Mouse (Mus musculus): Measurements from ENCODE around the gene Vmn2r14.
"Not testable (repeated sequence)": the region's sequence is repeated elsewhere in the genome, so short reads cannot be mapped to it uniquely, and the experiment has no call there.

Vmn2r14 gene

DNA sequence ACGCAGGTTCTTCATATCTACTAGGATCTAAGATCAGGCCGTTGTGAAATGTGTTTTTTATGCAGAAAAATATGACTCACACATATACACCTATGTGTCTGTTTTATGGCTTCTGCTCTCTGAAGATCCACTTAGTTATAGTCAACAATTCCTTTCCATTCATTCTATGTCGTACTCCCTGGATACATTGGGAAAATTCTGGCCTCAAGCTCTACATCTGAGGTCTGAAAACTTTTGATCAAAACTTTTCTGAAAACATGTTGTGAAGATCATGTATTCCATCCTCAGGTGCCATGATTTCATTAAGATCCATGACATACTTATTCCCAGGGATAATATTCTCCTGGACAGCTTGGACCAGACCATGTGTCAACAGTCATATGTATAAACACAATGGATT is at the start of gene Vmn2r14:
Gene Vmn2r14, minus strand, starts transcription at position 101 of the 400 bp plus-strand sequence.
- no peak for DNase-seq

DNA sequence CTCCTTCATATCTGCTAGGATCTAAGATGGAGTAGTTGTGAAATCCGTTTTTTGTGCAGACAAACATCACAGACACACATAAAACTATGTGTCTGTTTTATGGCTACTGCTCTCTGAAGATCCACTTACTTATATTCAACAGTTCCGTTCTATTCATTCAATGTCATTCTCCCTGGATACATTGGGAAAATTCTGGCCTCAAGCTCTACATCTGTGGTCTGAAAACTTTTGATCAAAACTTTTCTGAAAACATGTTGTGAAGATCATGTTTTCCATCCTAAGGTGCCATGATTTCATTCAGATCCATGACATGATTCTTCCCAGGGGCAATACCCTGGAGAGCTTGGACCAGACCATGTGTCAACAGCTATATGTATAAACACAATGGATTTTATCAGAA is 32.4 kb downstream of the Vmn2r14 start, which contains the start of gene Vmn2r13:
Gene Vmn2r13, minus strand, starts transcription at position 101 of the 400 bp plus-strand sequence.
- not testable (repeated sequence) for DNase-seq

DNA sequence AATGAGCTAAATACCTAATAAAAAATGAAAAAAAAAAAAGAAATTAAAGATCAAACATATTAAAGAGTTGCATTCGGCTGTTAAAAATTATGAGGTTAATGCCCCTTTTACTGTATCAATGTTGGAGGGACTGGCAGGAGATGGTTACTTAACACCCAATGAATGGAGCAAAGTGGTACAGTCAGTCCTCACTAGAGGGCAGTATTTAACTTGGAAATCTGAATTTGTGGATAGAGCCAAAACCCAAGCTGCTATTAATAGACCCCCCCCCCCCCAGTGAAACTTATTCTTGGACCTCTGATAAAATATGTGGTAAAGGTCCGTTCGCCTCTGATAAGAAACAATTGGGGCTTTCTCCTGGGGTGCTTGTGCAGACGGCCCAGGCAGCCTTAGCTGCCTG is 57.7 kb downstream of the Vmn2r14 start:
- DNase-seq = not testable (repeated sequence)

Data from thymus, postnatal 25 days (tissue).